Mouse (Mus musculus): ENCODE measurements around the gene Frrs1l. TPM values are rescaled to one million over a fixed set of nuclear protein-coding genes. Genes with fewer than 3 reads are reported as not detected.

Gene Frrs1l
- polyA plus RNA-seq, 1 experiment from 2014 or later: 25.3 TPM

DNA sequence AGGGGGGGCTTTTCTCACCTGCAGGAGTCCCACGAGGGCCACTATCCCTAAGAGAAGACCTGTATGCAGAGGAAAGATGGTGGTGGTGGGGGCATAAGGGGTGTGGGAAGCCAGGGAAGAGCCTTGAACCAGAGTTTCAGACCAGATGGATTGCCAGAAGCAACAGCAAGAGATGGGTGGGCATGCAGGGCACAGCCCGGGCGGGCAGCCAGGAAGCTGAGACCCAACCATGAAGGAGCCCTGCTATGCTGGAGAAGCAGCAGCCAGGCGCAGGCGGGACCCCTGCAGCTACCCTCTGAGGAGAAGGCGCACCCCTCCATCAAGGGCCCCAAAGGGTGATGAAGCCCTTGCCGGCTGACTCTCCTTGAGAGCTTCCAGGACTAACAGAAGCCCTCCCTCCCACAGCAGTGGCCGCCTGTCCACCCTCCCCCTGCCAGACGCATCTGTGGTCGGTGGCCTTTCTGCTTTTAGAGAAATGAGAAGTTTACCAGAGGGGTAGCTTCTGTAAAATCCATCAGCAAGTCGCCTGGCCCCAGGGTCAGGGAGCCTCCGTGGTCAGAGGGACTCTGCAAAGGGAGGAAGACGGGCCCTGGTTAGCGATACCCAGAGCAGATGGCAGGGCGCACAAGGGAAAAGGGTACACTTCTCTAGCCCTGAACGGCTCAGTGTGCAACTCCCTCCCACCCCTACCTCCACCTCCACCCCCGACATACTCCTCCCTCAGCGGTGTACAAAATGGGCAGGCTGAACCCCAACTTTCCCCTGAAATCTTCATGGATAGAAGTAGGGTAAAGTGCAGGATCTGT is 26.4 kb upstream of the Frrs1l start:
- WGBS: 57% methylated on average over 17 of the region's 18 CpGs
- no peak for ATAC-seq
- Histone ChIP-seq H3K36me3 (ENCODE audit: control insufficient read depth, insufficient read depth) (no peaks in the 10 kb centered on the region), H3K4me1 (replicated peaks; ENCODE audit: control insufficient read depth, insufficient read depth, low read length) (no peaks in the 10 kb centered on the region; the same call in 1 of the 2 replicates), H3K9ac (replicated peaks; ENCODE audit: low read depth, low read length) (no peak overlapping the region), H3K9me3 (ENCODE audit: control insufficient read depth, low read length) (no peaks in the 10 kb centered on the region; the same call in 1 of the 2 replicates), H3K27ac (ENCODE audit: low read length) (no peak overlapping the region), H3K27me3 (replicated peaks; ENCODE audit: control insufficient read depth, insufficient read depth, low read length) (no peaks in the 10 kb centered on the region), H3K4me3 (replicated peaks; ENCODE audit: low read length) (no peak overlapping the region), H3K4me2 (ENCODE audit: low read length) (no peak overlapping the region)

DNA sequence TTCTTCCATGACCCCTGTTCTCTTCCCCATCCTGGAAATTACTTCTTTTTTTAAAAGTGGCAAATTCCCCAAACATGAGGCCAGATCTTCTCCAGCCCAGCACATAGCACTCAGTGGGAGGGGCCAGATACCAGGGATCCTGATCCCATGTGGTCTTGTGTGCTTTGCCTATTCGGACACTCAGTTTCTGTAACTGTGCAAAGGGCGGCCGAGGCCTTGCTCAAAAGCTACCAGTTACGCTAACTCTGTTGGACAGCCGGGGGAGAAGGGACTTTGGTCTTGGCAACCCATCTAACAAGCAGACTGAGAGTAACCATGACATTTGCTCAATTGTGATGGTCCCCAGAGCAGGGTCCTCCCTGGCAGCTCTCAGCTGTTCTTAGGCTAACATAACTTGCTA is 24.8 kb upstream of the Frrs1l start:
- H3K9me3 ChIP-seq (ENCODE audit: control insufficient read depth, low read length): no peaks in the 10 kb centered on the region
- ATAC-seq: no peak
- H3K4me3 ChIP-seq (replicated peaks; ENCODE audit: low read length): no peak overlapping the region
- no peak overlapping the region for H3K27ac ChIP-seq (ENCODE audit: low read length)
- H3K4me1 ChIP-seq (replicated peaks; ENCODE audit: control insufficient read depth, insufficient read depth, low read length): peaks cover 6% of the 10 kb centered on the region
- H3K9ac ChIP-seq (replicated peaks; ENCODE audit: low read depth, low read length): no peak overlapping the region
- no peaks in the 10 kb centered on the region for H3K36me3 ChIP-seq (ENCODE audit: control insufficient read depth, insufficient read depth)
- WGBS: 94% methylated on average over 5 of the region's 5 CpGs
- no peak overlapping the region for H3K4me2 ChIP-seq (ENCODE audit: low read length)
- H3K27me3 ChIP-seq (replicated peaks; ENCODE audit: control insufficient read depth, insufficient read depth, low read length): no peaks in the 10 kb centered on the region

DNA sequence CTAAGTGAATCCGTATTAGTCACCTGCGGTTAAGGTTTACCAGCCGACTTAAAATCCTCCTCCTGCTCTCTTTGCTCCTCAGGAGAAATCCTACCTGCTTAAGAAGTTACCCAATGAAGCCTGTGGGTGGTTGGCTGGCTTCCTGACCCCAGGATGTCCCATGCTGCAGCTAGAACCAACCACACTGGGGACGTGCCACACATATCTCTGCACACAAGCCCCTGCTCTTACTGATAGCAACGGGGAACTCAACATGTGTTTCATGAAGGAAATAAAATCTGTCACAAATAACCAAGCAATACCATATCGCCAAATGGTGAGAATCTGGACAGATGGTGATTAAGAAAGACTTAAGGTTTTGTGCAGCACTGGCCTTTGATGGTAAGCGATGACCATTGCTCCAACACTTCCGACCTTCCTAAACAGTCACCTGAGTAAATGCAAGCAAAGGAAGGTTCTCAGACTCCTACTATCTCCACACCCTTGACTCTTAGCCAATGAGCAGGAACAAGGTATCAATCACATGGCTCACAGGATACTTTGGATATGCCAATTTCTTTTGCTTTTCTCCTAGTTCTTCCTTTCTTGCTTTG is 21.4 kb upstream of the Frrs1l start:
- Histone ChIP-seq H3K4me2 (ENCODE audit: low read length) (no peak overlapping the region), H3K27ac (ENCODE audit: low read length) (no peak overlapping the region), H3K4me1 (replicated peaks; ENCODE audit: control insufficient read depth, insufficient read depth, low read length) (peaks cover 6% of the 10 kb centered on the region), H3K4me3 (replicated peaks; ENCODE audit: low read length) (no peak overlapping the region), H3K27me3 (replicated peaks; ENCODE audit: control insufficient read depth, insufficient read depth, low read length) (no peaks in the 10 kb centered on the region), H3K36me3 (ENCODE audit: control insufficient read depth, insufficient read depth) (no peaks in the 10 kb centered on the region), H3K9me3 (ENCODE audit: control insufficient read depth, low read length) (no peaks in the 10 kb centered on the region), H3K9ac (replicated peaks; ENCODE audit: low read depth, low read length) (no peak overlapping the region)
- no peak for ATAC-seq
- WGBS: 59% methylated on average over 8 of the region's 8 CpGs

DNA sequence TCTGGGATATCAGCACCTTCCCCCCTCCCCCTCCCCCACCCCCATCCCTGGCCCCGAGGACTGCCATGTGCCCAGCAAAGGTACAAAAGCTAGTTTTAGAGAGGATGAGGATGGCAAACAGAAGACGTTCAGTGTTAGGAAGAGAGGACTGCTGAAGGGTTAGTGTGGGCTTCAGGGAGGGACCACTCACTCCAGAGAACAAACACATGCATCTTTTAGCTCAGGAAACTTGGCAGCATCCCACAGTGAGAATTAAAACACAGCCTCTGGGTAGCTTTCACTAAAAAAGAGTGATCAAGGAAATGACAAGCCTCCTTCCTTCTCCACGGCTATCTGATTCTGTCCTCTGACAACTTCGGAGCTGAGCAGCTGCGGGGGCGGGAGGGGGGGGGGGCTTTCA is 20.7 kb upstream of the Frrs1l start:
- peaks cover 6% of the 10 kb centered on the region for H3K4me1 ChIP-seq (replicated peaks; ENCODE audit: control insufficient read depth, insufficient read depth, low read length)
- no peak overlapping the region for H3K4me2 ChIP-seq (ENCODE audit: low read length)
- H3K27me3 ChIP-seq (replicated peaks; ENCODE audit: control insufficient read depth, insufficient read depth, low read length): no peaks in the 10 kb centered on the region
- H3K4me3 ChIP-seq (replicated peaks; ENCODE audit: low read length): no peak overlapping the region
- no peaks in the 10 kb centered on the region for H3K9me3 ChIP-seq (ENCODE audit: control insufficient read depth, low read length)
- ATAC-seq: peak; percentile 56
- WGBS: 9% methylated on average over 6 of the region's 6 CpGs
- H3K36me3 ChIP-seq (ENCODE audit: control insufficient read depth, insufficient read depth): no peaks in the 10 kb centered on the region
- H3K9ac ChIP-seq (replicated peaks; ENCODE audit: low read depth, low read length): no peak overlapping the region
- H3K27ac ChIP-seq (ENCODE audit: low read length): no peak overlapping the region

DNA sequence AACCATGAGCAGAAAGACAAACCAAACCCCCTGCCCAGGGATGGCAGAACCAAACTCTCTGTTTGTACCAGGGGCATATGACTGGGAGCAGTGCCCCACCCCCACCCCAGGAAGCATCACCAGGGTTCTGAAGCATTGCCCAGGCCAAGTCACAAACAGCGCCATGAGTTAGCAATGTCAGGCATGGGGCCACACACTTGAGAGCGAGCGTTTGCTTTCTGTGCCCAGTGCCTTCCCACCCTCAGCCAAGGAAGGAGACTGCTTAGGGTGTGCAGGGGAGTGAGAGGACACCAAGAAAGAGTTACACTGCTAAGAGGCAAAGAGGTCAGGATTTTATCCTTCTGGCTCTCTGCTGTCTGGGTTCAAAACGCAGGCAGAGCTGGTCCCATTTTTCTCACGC is 20.2 kb upstream of the Frrs1l start:
- Histone ChIP-seq H3K9me3 (ENCODE audit: control insufficient read depth, low read length) (no peaks in the 10 kb centered on the region), H3K9ac (replicated peaks; ENCODE audit: low read depth, low read length) (no peak overlapping the region), H3K27ac (ENCODE audit: low read length) (no peak overlapping the region), H3K36me3 (ENCODE audit: control insufficient read depth, insufficient read depth) (no peaks in the 10 kb centered on the region), H3K4me3 (replicated peaks; ENCODE audit: low read length) (no peak overlapping the region), H3K4me2 (ENCODE audit: low read length) (no peak overlapping the region), H3K4me1 (replicated peaks; ENCODE audit: control insufficient read depth, insufficient read depth, low read length) (peaks cover 6% of the 10 kb centered on the region), H3K27me3 (replicated peaks; ENCODE audit: control insufficient read depth, insufficient read depth, low read length) (no peaks in the 10 kb centered on the region)
- WGBS: 44% methylated on average over 5 of the region's 5 CpGs
- ATAC-seq: peak; percentile 35; the same call in 1 of the 2 replicates

DNA sequence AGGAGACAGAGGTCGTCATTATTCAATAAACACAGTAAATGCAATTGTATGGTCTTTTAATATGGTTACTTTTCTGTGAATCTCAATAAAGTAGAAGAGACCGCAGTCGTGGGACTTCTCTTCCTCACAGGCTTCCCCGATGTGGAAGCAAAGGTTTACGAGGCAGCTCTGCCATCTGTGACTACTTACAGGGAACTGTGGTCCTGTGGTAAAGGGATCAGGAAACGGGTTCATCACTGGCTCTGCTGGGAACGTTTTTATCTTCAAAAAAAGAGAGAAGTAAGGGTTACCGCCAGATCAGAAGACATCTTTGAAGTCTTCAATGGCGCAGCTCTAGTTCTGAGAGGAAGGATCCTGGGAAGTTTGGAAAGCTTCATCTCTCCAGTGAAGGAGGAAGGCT is 17.5 kb upstream of the Frrs1l start:
- H3K9me3 ChIP-seq (ENCODE audit: control insufficient read depth, low read length): no peaks in the 10 kb centered on the region
- no peak overlapping the region for H3K4me2 ChIP-seq (ENCODE audit: low read length)
- ATAC-seq: no peak
- no peaks in the 10 kb centered on the region for H3K36me3 ChIP-seq (ENCODE audit: control insufficient read depth, insufficient read depth)
- H3K9ac ChIP-seq (replicated peaks; ENCODE audit: low read depth, low read length): no peak overlapping the region
- H3K4me1 ChIP-seq (replicated peaks; ENCODE audit: control insufficient read depth, insufficient read depth, low read length): peaks cover 11% of the 10 kb centered on the region
- no peak overlapping the region for H3K27ac ChIP-seq (ENCODE audit: low read length)
- 90% methylated on average over 9 of the region's 9 CpGs for WGBS
- no peak overlapping the region for H3K4me3 ChIP-seq (replicated peaks; ENCODE audit: low read length)
- H3K27me3 ChIP-seq (replicated peaks; ENCODE audit: control insufficient read depth, insufficient read depth, low read length): no peaks in the 10 kb centered on the region

DNA sequence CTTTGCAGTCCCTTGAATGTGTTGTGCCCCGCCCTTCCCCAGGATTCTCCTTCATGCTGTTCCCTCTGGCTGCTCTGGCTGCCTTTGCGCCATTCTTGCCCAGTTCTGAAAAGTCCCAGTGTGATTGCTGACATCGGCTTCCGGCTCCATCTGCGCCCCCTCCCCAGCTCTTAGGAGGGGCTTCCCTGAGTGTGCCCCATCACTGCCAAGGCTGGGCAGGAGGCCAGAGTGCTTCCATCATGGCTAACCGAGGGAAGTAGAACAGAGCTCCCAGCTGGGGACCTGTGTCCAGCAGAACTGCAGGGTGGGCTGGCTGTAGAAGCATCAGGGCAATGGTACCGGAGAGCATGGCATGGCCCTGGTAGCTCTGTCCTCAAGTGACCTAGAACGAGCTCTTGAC is 14.8 kb upstream of the Frrs1l start:
- Histone ChIP-seq H3K4me2 (ENCODE audit: low read length) (no peak overlapping the region), H3K36me3 (ENCODE audit: control insufficient read depth, insufficient read depth) (no peaks in the 10 kb centered on the region), H3K9me3 (ENCODE audit: control insufficient read depth, low read length) (no peaks in the 10 kb centered on the region), H3K9ac (replicated peaks; ENCODE audit: low read depth, low read length) (no peak overlapping the region), H3K4me1 (replicated peaks; ENCODE audit: control insufficient read depth, insufficient read depth, low read length) (peaks cover 5% of the 10 kb centered on the region; the same call in 1 of the 2 replicates), H3K4me3 (replicated peaks; ENCODE audit: low read length) (no peak overlapping the region), H3K27me3 (replicated peaks; ENCODE audit: control insufficient read depth, insufficient read depth, low read length) (no peaks in the 10 kb centered on the region), H3K27ac (ENCODE audit: low read length) (no peak overlapping the region)
- 51% methylated on average over 8 of the region's 8 CpGs for WGBS
- ATAC-seq: peak; percentile 88

DNA sequence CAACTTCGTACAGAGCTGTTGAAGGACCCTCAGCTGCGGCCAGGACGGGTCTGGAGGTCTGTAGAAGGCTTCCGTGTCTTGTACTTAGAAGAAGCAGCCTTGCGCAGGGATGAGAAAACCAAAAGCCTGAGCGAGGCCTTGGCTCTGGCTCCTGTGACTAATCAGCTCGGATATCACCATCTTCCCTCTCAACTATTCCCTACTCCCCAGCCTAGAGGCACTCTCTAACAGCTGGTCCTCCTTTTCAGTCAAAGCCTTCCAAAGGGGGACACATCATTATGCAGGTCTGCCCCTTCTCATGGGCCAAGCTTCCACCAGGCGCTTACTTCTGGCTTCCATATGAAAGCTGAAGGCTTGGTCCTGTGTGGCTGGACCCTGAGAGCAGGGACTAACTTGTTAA is 13.7 kb upstream of the Frrs1l start:
- Histone ChIP-seq H3K36me3 (ENCODE audit: control insufficient read depth, insufficient read depth) (no peaks in the 10 kb centered on the region), H3K4me2 (ENCODE audit: low read length) (no peak overlapping the region), H3K9me3 (ENCODE audit: control insufficient read depth, low read length) (no peaks in the 10 kb centered on the region), H3K27ac (ENCODE audit: low read length) (no peak overlapping the region), H3K4me3 (replicated peaks; ENCODE audit: low read length) (no peak overlapping the region), H3K9ac (replicated peaks; ENCODE audit: low read depth, low read length) (no peak overlapping the region), H3K27me3 (replicated peaks; ENCODE audit: control insufficient read depth, insufficient read depth, low read length) (no peaks in the 10 kb centered on the region), H3K4me1 (replicated peaks; ENCODE audit: control insufficient read depth, insufficient read depth, low read length) (peaks cover 5% of the 10 kb centered on the region; the same call in 1 of the 2 replicates)
- no peak for ATAC-seq
- 82% methylated on average over 8 of the region's 8 CpGs for WGBS

DNA sequence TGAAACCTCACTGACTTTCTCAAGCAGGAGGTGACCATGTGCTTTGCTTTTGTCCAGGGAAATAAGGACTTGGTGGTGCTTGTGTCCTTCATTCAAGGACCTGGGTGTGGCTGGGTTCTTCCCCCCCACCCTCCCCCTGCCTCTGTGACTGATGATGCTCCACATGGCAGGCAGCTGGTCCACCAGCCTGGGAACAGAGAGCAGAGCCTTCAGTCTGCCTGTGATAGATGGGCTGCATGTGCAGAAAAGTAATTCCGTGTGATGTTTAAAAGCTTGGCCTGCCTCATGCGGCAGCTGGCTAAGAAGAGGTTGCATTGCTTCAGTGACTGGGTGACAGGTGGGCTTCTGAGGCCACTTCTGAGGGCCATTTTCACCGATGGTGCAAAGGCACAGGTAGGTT is 12.6 kb upstream of the Frrs1l start:
- 68% methylated on average over 3 of the region's 3 CpGs for WGBS

More for the DNA sequence above, 12.6 kb upstream of the Frrs1l start:
- H3K36me3 ChIP-seq (ENCODE audit: control insufficient read depth, insufficient read depth): no peaks in the 10 kb centered on the region
- H3K4me2 ChIP-seq (ENCODE audit: low read length): no peak overlapping the region
- no peak overlapping the region for H3K4me3 ChIP-seq (replicated peaks; ENCODE audit: low read length)
- no peak overlapping the region for H3K27ac ChIP-seq (ENCODE audit: low read length)
- H3K9me3 ChIP-seq (ENCODE audit: control insufficient read depth, low read length): no peaks in the 10 kb centered on the region
- ATAC-seq: no peak
- H3K4me1 ChIP-seq (replicated peaks; ENCODE audit: control insufficient read depth, insufficient read depth, low read length): peaks cover 5% of the 10 kb centered on the region; the same call in 1 of the 2 replicates
- no peak overlapping the region for H3K9ac ChIP-seq (replicated peaks; ENCODE audit: low read depth, low read length)
- H3K27me3 ChIP-seq (replicated peaks; ENCODE audit: control insufficient read depth, insufficient read depth, low read length): no peaks in the 10 kb centered on the region
